Comparison of ENCODE assay signal across 8 mouse cellular contexts in the genomic region with DNA sequence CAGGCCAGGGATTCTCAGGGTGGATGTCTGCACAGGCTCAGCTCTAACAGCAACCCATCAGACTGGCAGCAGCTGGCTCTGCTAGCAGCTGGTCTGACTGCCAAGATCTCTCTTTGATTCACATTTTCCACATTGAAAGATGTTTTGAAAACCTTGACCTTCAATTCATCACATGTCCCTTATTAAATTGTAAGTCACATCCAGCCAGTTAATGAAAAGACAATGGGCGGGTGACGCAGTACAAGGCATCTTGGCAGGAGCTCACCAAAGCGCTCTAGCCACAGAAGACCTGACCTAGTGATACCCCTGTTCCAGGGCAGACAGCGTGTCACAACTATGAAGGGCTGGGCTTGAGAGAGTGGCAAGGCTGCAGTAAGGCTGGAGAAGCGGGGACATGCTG. TPM values are rescaled to one million over a fixed set of nuclear protein-coding genes. Genes with fewer than 3 reads are reported as not detected.
A peak's percentile ranks its signal among the peaks of the same experiment; 100 is the strongest.
DNase-seq lines count a peak whose midpoint lies in the region; ATAC-seq and TF ChIP-seq lines count a peak whose summit lies in the region.

No protein-coding gene starts in this region.

- no peak overlapping the region for H3K4me2 ChIP-seq in forebrain, postnatal 0 days (ENCODE audit: low read depth)
- no peak overlapping the region for H3K4me2 ChIP-seq in forebrain, embryonic 12.5 days
- no peak overlapping the region for H3K4me2 ChIP-seq in kidney, postnatal 0 days (ENCODE audit: low read length)

- H3K27me3 ChIP-seq in forebrain, postnatal 0 days (ENCODE audit: insufficient read depth, low read length): no peaks in the 10 kb centered on the region
- H3K27me3 ChIP-seq in forebrain, embryonic 12.5 days: no peaks in the 10 kb centered on the region
- no peaks in the 10 kb centered on the region for H3K27me3 ChIP-seq in kidney, postnatal 0 days (ENCODE audit: insufficient read depth, low read length)

- no peaks in the 10 kb centered on the region; the same call in 1 of the 2 replicates for H3K4me1 ChIP-seq in forebrain, postnatal 0 days (ENCODE audit: insufficient read depth)
- H3K4me1 ChIP-seq in forebrain, embryonic 12.5 days: peaks cover 16% of the 10 kb centered on the region
- H3K4me1 ChIP-seq in kidney, postnatal 0 days (replicated peaks; ENCODE audit: insufficient read depth, low read length): peaks cover 28% of the 10 kb centered on the region

- no peak overlapping the region for H3K4me3 ChIP-seq in forebrain, postnatal 0 days (ENCODE audit: low read depth, low read length)
- H3K4me3 ChIP-seq in forebrain, embryonic 12.5 days (replicated peaks): no peak overlapping the region
- H3K4me3 ChIP-seq in kidney, postnatal 0 days (replicated peaks; ENCODE audit: low read depth, low read length): no peak overlapping the region

- 0 out of 2 replicates have a peak, but pooled peaks have one; percentile 34 for ATAC-seq in forebrain, postnatal 0 days
- no peak for ATAC-seq in forebrain, embryonic 12.5 days (ENCODE audit: low FRiP score)
- no peak for ATAC-seq in kidney, postnatal 0 days (replicated peaks; ENCODE audit: low FRiP score, low read depth)

- DNase-seq in forebrain, postnatal 0 days: peak; percentile 12
- peak; percentile 78 for DNase-seq in 3T3-L1 (ENCODE audit: low read depth, low spot score)
- DNase-seq in heart, adult 11 months: peak; percentile 98
- DNase-seq in kidney, postnatal 0 days (ENCODE audit: low spot score): peak; percentile 70
- DNase-seq in retina, postnatal 1 day: no peak
- no peak for DNase-seq in urinary bladder, adult 2 months (ENCODE audit: low spot score)
- DNase-seq in thymus, postnatal 0 days (ENCODE audit: low spot score): no peak

- H3K9me3 ChIP-seq in forebrain, postnatal 0 days (ENCODE audit: low read length): no peaks in the 10 kb centered on the region
- no peaks in the 10 kb centered on the region for H3K9me3 ChIP-seq in forebrain, embryonic 12.5 days
- no peaks in the 10 kb centered on the region for H3K9me3 ChIP-seq in kidney, postnatal 0 days (replicated peaks; ENCODE audit: low read length)

- no peak overlapping the region for H3K9ac ChIP-seq in forebrain, postnatal 0 days
- no peak overlapping the region for H3K9ac ChIP-seq in forebrain, embryonic 12.5 days
- no peak overlapping the region for H3K9ac ChIP-seq in kidney, postnatal 0 days (ENCODE audit: low read depth, low read length)

- no peak overlapping the region for H3K27ac ChIP-seq in forebrain, postnatal 0 days (ENCODE audit: low read depth, low read length)
- H3K27ac ChIP-seq in forebrain, embryonic 12.5 days: no peak overlapping the region
- peak overlapping the region; percentile 94; the same call in 1 of the 2 replicates for H3K27ac ChIP-seq in kidney, postnatal 0 days

- TF ChIP-seq CTCF in forebrain, postnatal 0 days (IDR thresholded peaks at IDR 0.05; ENCODE audit: low read depth): no peak
- TF ChIP-seq CTCF in kidney, postnatal 0 days (IDR thresholded peaks at IDR 0.05; ENCODE audit: low read depth): no peak

- 64% methylated on average over 5 of the region's 5 CpGs for WGBS in forebrain, postnatal 0 days
- WGBS in forebrain, embryonic 12.5 days: 92% methylated on average over 5 of the region's 5 CpGs
- WGBS in kidney, postnatal 0 days: 74% methylated on average over 5 of the region's 5 CpGs

- H3K36me3 ChIP-seq in forebrain, postnatal 0 days (ENCODE audit: insufficient read depth): 0 out of 2 replicates have a peak, but pooled peaks cover 12% of the 10 kb centered on the region
- peaks cover 31% of the 10 kb centered on the region for H3K36me3 ChIP-seq in forebrain, embryonic 12.5 days (replicated peaks)
- no peaks in the 10 kb centered on the region for H3K36me3 ChIP-seq in kidney, postnatal 0 days (ENCODE audit: insufficient read depth, low read length)

RNA-seq across cellular contexts. Expression of a gene that starts 20.4 kb away (rescaled TPM):
- 32.7 and 41.0 TPM in 2 replicates for total RNA-seq in forebrain, postnatal 0 days (2014; rRNA removed)
- 36.0 and 38.5 TPM in 2 replicates for polyA plus RNA-seq in forebrain, postnatal 0 days (2015; fragmentation: Nextera tagmentation; extraction: Ambion mirVana)
- polyA plus RNA-seq in forebrain, embryonic 12.5 days (2016; fragmentation: Nextera tagmentation; extraction: Ambion mirVana): 39.8 and 47.2 TPM in 2 replicates
- 28.3 and 31.5 TPM in 2 replicates for polyA plus RNA-seq in kidney, postnatal 0 days (2015; fragmentation: Nextera tagmentation; extraction: Ambion mirVana)
- 67.4 and 75.0 TPM in 2 replicates for polyA plus RNA-seq in urinary bladder, adult 2 months (2012; rRNA removed)
- 22.4 and 26.4 TPM in 2 replicates for polyA plus RNA-seq in thymus, postnatal 0 days (2015; fragmentation: Nextera tagmentation; extraction: Ambion mirVana)

RNA-seq across cellular contexts. Expression of a gene that starts 21.0 kb away (rescaled TPM):
- 137 and 186 TPM in 2 replicates for total RNA-seq in forebrain, postnatal 0 days (2014; rRNA removed)
- 103 and 106 TPM in 2 replicates for polyA plus RNA-seq in forebrain, postnatal 0 days (2015; fragmentation: Nextera tagmentation; extraction: Ambion mirVana)
- polyA plus RNA-seq in forebrain, embryonic 12.5 days (2016; fragmentation: Nextera tagmentation; extraction: Ambion mirVana): 99.9 and 105 TPM in 2 replicates
- 103 and 107 TPM in 2 replicates for polyA plus RNA-seq in kidney, postnatal 0 days (2015; fragmentation: Nextera tagmentation; extraction: Ambion mirVana)
- polyA plus RNA-seq in urinary bladder, adult 2 months (2012; rRNA removed): 152 and 155 TPM in 2 replicates
- polyA plus RNA-seq in thymus, postnatal 0 days (2015; fragmentation: Nextera tagmentation; extraction: Ambion mirVana): 64.6 and 70.2 TPM in 2 replicates

Comparison
In these comparisons a context has a peak if more than half of its experiments do, and no peak if none do; other contexts are left out.
1. DNase-seq: peak in forebrain, postnatal 0 days (single experiment), 3T3-L1 (single experiment), heart, adult 11 months (single experiment) and kidney, postnatal 0 days (single experiment); none in retina, postnatal 1 day (single experiment), urinary bladder, adult 2 months (single experiment) and thymus, postnatal 0 days (single experiment).